Mouse (Mus musculus) embryonic facial prominence, embryonic 14.5 days (tissue): Measurements from ENCODE around the gene 4933411K16Rik. TPM values are rescaled to one million over a fixed set of nuclear protein-coding genes. Genes with fewer than 3 reads are reported as not detected.

ENCODE experiments used
- ATAC-seq: fragments of 200-750 bp; cut with Nextera tagmentation; 2 replicates; pipeline ENCODE4 v1.8.0; 2017; ENCODE audit warnings: low read depth, moderate number of reproducible peaks, moderate TSS enrichment
- DNase-seq: peaks from one replicate; pipeline ENCODE4 v3.0.0-alpha.2; 2015; ENCODE audit warnings: low spot score
- H3K27ac ChIP-seq: fragments of 300-500 bp; sonication (generic); replicated peaks from 2 replicates; pipeline ENCODE4 v1.5.1; 2014; ENCODE audit warnings: low read depth, mild to moderate bottlenecking, low read length, moderate library complexity
- H3K27me3 ChIP-seq: fragments of 300-500 bp; sonication (generic); replicated peaks from 2 replicates; pipeline ENCODE4 v1.6.1; 2014; ENCODE audit warnings: low read length; ENCODE audit not compliant: control insufficient read depth, insufficient read depth
- H3K36me3 ChIP-seq: fragments of 300-500 bp; sonication (generic); 2 replicates; pipeline ENCODE4 v1.6.1; 2014; ENCODE audit warnings: low read length, mixed read lengths; ENCODE audit not compliant: control insufficient read depth, insufficient read depth
- H3K4me1 ChIP-seq: fragments of 300-500 bp; sonication (generic); 2 replicates; pipeline ENCODE4 v1.6.1; 2014; ENCODE audit warnings: antibody characterized with exemption, low read length; ENCODE audit not compliant: control insufficient read depth, insufficient read depth
- H3K4me2 ChIP-seq: fragments of 300-500 bp; sonication (generic); 2 replicates; pipeline ENCODE4 v1.6.1; 2014; ENCODE audit warnings: low read depth, mild to moderate bottlenecking, low read length, moderate library complexity, mixed read lengths
- H3K4me3 ChIP-seq: fragments of 300-500 bp; sonication (generic); 2 replicates; pipeline ENCODE4 v1.5.1; 2014; ENCODE audit warnings: low read depth, mild to moderate bottlenecking, low read length
- H3K9ac ChIP-seq: fragments of 300-500 bp; sonication (generic); 2 replicates; pipeline ENCODE4 v1.6.1; 2014; ENCODE audit warnings: low read depth, mild to moderate bottlenecking, low read length, moderate library complexity, mixed read lengths
- H3K9me3 ChIP-seq: fragments of 300-500 bp; sonication (generic); 2 replicates; pipeline ENCODE4 v1.6.1; 2016; ENCODE audit warnings: low read length; ENCODE audit not compliant: control insufficient read depth
- WGBS: fragments of 180-500 bp; shearing (Covaris S2); extraction: QIAGEN DNeasy Blood & Tissue Kit; methylation state at CpG from one replicate; pipeline ENCODE4 v1.1.7; 2014; 5-methylcytosine and 5-hydroxymethylcytosine counted together
- polyA plus RNA-seq: library from polyadenylated mRNA; unstranded; fragments of >200 nt; fragmentation: Nextera tagmentation; extraction: Ambion mirVana; gene quantifications from 2 replicates; pipeline ENCODE4 v1.2.1, GENCODE M21; 2014

Gene 4933411K16Rik
- polyA plus RNA-seq, 1 experiment from 2014 or later, result not detected

GRCm38 (mm10) chr19:42015001-42015400 lies 37.0 kb upstream of the 4933411K16Rik start:
- 83% methylated on average over 6 of the region's 6 CpGs for WGBS
- DNase-seq, result no peak
- no peak for ATAC-seq
- Histone ChIP-seq H3K27me3 (no peaks in the 10 kb centered on the region), H3K36me3 (no peaks in the 10 kb centered on the region), H3K27ac (no peak overlapping the region), H3K4me3 (no peak overlapping the region), H3K9ac (no peak overlapping the region), H3K9me3 (no peaks in the 10 kb centered on the region), H3K4me2 (no peak overlapping the region), H3K4me1 (peaks cover 39% of the 10 kb centered on the region)

DNA sequence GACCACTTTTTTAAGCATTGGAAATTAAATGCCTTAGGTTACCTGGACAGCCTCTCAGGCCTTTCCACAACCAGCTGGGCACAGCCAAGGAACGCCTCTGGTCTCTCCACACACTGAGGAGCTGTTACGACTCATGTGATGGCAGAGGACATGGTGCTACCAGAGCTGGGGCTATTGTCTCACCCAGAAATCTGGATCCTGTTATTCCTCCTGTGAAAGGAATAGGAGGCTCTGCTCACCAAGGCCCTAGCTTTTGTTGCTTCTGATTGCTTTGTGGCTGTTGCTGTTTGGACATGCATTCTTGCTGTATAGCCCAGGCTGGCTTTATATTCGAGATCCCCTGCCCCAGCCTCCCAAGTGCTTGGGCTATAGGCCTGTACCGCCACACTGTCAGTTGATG lies 35.8 kb upstream of the 4933411K16Rik start:
- no peaks in the 10 kb centered on the region for H3K27me3 ChIP-seq
- WGBS, result 47% methylated on average over 4 of the region's 4 CpGs
- H3K36me3 ChIP-seq, result no peaks in the 10 kb centered on the region
- H3K27ac ChIP-seq, result peak overlapping the region; percentile 87
- no peaks in the 10 kb centered on the region for H3K9me3 ChIP-seq
- H3K4me3 ChIP-seq, result no peak overlapping the region
- DNase-seq (peak; percentile 33), ATAC-seq (no peak)
- H3K9ac ChIP-seq, result no peak overlapping the region
- no peak overlapping the region for H3K4me2 ChIP-seq
- H3K4me1 ChIP-seq, result peaks cover 39% of the 10 kb centered on the region

GRCm38 (mm10) chr19:42016840-42017239 lies 35.2 kb upstream of the 4933411K16Rik start:
- Histone ChIP-seq H3K4me1 (peaks cover 45% of the 10 kb centered on the region), H3K9me3 (no peaks in the 10 kb centered on the region), H3K4me3 (no peak overlapping the region), H3K9ac (no peak overlapping the region), H3K4me2 (no peak overlapping the region; the same call in 1 of the 2 replicates), H3K27me3 (no peaks in the 10 kb centered on the region), H3K27ac (peak overlapping the region; percentile 87), H3K36me3 (no peaks in the 10 kb centered on the region)
- ATAC-seq (0 out of 2 replicates have a peak, but pooled peaks have one; percentile 13), DNase-seq (peak; percentile 61)
- 52% methylated on average over 5 of the region's 5 CpGs for WGBS

GRCm38 (mm10) chr19:42017399-42018247 lies 34.4 kb upstream of the 4933411K16Rik start:
- Histone ChIP-seq H3K4me3 (no peak overlapping the region), H3K4me1 (peaks cover 53% of the 10 kb centered on the region), H3K9ac (no peak overlapping the region), H3K9me3 (no peaks in the 10 kb centered on the region), H3K27me3 (no peaks in the 10 kb centered on the region), H3K36me3 (no peaks in the 10 kb centered on the region), H3K4me2 (no peak overlapping the region), H3K27ac (peak overlapping the region; percentile 87)
- ATAC-seq, result peak; percentile 39; the same call in 1 of the 2 replicates
- WGBS, result 43% methylated on average over 8 of the region's 8 CpGs
- DNase-seq, result peak; percentile 86

DNA sequence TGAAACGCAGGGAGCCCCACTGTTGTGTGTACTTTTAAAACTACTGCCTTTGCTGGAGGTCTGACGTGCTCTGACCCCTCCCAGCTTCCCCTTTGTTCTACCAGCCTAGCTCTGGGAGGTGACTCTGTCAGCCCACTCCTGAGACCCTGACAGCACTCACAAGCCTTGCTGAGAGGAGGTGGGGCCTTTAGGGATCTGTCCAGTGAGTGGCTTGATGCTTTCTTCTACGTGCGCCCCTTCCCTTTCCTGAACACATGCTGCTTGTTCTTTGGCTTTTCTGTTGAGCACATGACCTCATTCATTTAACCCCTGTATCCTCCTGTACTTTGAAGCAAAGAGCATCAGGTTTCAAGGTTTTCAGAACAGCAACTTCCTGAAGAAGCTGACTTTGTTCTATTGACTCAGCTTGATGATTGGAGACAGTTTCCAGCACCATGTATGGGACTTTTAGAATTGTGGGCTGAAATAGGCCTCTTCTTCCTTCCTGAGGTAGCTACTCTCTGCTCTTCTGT lies 33.0 kb upstream of the 4933411K16Rik start:
- DNase-seq, result peak; percentile 47

DNA sequence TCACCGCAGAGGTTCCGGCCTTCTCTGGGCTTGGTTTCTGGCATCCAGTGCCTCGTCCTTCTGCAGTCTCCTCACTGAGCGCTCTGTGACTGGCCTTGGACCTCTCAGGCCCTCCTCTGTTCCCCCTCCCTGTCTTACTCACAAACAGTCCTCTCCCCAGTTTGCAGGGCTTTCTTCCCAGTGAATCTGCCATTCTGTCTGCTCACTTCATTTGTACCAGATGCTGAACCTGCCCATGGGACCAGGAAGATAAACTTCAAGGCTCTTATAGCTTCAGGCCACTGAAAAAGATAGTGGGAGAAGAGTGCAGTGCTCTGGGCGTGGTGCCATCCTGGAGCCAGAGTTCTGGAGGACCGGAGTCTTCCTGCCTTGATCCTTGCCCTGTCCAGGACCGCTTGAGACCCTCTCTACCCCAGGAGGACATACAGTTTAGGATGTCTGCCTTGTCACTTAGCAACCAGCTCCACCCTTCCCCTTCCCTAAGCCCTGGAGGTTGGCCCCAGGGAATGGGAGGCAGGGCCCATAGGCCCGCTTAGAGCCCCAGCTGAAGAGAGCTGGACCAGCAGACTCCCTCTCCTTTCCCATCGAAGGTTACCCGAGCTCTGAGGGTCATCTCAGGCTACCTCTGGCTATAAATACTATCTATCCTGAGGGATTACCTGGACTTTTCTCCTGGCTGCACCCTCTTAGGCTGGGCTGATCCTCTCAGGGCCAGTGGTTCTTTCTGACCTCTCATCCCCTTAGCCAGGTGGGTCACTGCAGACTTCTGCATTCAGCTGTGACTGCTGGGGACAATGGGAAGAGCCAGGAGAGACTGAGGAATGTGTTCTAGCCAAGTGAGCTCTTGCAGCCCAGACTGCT lies 30.1 kb upstream of the 4933411K16Rik start:
- Histone ChIP-seq H3K27ac (peak overlapping the region; percentile 46), H3K4me2 (no peak overlapping the region), H3K9ac (peak overlapping the region; percentile 20; the same call in 1 of the 2 replicates), H3K27me3 (no peaks in the 10 kb centered on the region), H3K36me3 (no peaks in the 10 kb centered on the region), H3K9me3 (no peaks in the 10 kb centered on the region), H3K4me3 (no peak overlapping the region), H3K4me1 (peaks cover 37% of the 10 kb centered on the region)
- ATAC-seq (no peak), DNase-seq (peak; percentile 48)
- 71% methylated on average over 9 of the region's 10 CpGs for WGBS

More for the DNA sequence above, 33.0 kb upstream of the 4933411K16Rik start:
- no peaks in the 10 kb centered on the region for H3K9me3 ChIP-seq
- H3K4me1 ChIP-seq, result peaks cover 52% of the 10 kb centered on the region
- no peak overlapping the region for H3K9ac ChIP-seq
- H3K27ac ChIP-seq, result peak overlapping the region; percentile 87
- no peaks in the 10 kb centered on the region for H3K36me3 ChIP-seq
- no peaks in the 10 kb centered on the region for H3K27me3 ChIP-seq
- H3K4me3 ChIP-seq, result no peak overlapping the region
- ATAC-seq, result 0 out of 2 replicates have a peak, but pooled peaks have one; percentile 16
- no peak overlapping the region for H3K4me2 ChIP-seq
- 28% methylated on average over 4 of the region's 4 CpGs for WGBS

DNA sequence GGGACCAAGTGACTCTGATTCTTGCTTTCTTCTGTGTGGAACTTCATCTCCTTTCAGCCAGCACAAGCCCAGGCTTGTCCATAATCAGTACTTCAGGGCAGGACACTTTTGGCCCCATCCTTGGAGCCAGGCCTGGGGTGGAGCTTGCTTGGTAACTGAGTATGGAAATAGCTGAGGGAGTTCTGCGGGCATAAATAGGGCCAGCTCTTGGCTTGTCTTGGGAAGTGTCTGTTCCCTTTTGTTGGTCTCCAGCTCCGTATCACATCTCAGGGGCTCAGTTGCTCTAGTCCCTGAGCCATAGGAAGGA lies 29.6 kb upstream of the 4933411K16Rik start:
- no peak for ATAC-seq
- H3K9me3 ChIP-seq, result no peaks in the 10 kb centered on the region
- 71% methylated on average over 2 of the region's 2 CpGs for WGBS

DNA sequence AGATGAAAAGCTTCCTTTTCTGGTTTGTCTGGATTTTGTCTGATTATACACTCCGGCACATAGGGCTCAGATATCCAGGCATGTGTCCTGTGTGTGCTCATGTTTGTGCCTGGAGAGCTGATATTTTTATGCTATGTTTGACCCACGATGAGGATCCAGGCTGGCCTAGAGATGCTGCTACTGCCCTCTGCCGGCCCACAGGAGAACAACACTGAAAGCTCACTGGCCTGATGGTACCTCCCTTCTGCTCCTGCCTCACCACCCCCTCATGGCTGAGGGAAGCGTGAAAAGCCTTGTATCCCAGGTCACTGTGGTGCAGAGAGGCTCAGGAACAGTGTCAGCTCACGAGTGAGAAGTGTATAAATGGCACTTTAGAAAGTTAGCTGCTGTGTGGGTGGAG lies 25.9 kb upstream of the 4933411K16Rik start:
- WGBS, result 2% methylated on average over 5 of the region's 5 CpGs
- H3K36me3 ChIP-seq, result no peaks in the 10 kb centered on the region

More for the DNA sequence above, 29.6 kb upstream of the 4933411K16Rik start:
- Histone ChIP-seq H3K36me3 (no peaks in the 10 kb centered on the region), H3K27ac (peak overlapping the region; percentile 46), H3K4me3 (no peak overlapping the region), H3K4me1 (peaks cover 31% of the 10 kb centered on the region), H3K4me2 (no peak overlapping the region), H3K9ac (no peak overlapping the region), H3K27me3 (no peaks in the 10 kb centered on the region)
- DNase-seq, result no peak

More for the DNA sequence above, 25.9 kb upstream of the 4933411K16Rik start:
- Histone ChIP-seq H3K4me2 (no peak overlapping the region), H3K27me3 (no peaks in the 10 kb centered on the region), H3K27ac (no peak overlapping the region), H3K9me3 (no peaks in the 10 kb centered on the region), H3K4me3 (no peak overlapping the region), H3K4me1 (peaks cover 14% of the 10 kb centered on the region), H3K9ac (no peak overlapping the region)
- ATAC-seq, result peak; percentile 72
- peak; percentile 80 for DNase-seq
